Mouse (Mus musculus) heart, embryonic 14.5 days (tissue): ENCODE measurements around the gene Gpn1. TPM values are rescaled to one million over a fixed set of nuclear protein-coding genes. Genes with fewer than 3 reads are reported as not detected.
A peak's percentile ranks its signal among the peaks of the same experiment; 100 is the strongest.

Experiments
- ATAC-seq: fragments of 200-750 bp; cut with Nextera tagmentation; 2 replicates; pipeline ENCODE4 v1.8.0; 2017; ENCODE audit warnings: low read depth, moderate TSS enrichment; ENCODE audit not compliant: insufficient number of reproducible peaks, insufficient read depth, low FRiP score
- H3K27ac ChIP-seq, 2 experiments: fragments of 200-500 bp in 1 of 2; fragments of 300-500 bp in 1 of 2; sonication (generic) in 1 of 2; replicated peaks in 1 of 2; 2 replicates each; pipeline ENCODE4 v1.5.1; 2012 to 2014; ENCODE audit warnings: low read depth in 2 of 2, low read length in 2 of 2, control low read depth in 1 of 2, mild to moderate bottlenecking in 1 of 2, mixed read lengths in 1 of 2; ENCODE audit not compliant: control insufficient read depth in 1 of 2, insufficient read depth in 1 of 2
- H3K27me3 ChIP-seq: fragments of 300-500 bp; sonication (generic); 2 replicates; pipeline ENCODE4 v1.6.1; 2014; ENCODE audit warnings: mild to moderate bottlenecking, low read length, control low read depth; ENCODE audit not compliant: control insufficient read depth, insufficient read depth
- H3K36me3 ChIP-seq: fragments of 300-500 bp; sonication (generic); 2 replicates; pipeline ENCODE4 v1.6.1; 2014; ENCODE audit warnings: mild to moderate bottlenecking, control low read depth, low read length, mixed read lengths; ENCODE audit not compliant: control insufficient read depth, insufficient read depth
- H3K4me1 ChIP-seq, 2 experiments: fragments of 200-500 bp in 1 of 2; fragments of 300-500 bp in 1 of 2; sonication (generic) in 1 of 2; 2 replicates each; pipeline ENCODE4 v1.6.1; 2012 to 2014; ENCODE audit warnings: low read length in 2 of 2, control low read depth in 1 of 2, mixed read lengths in 1 of 2; ENCODE audit not compliant: control insufficient read depth in 2 of 2, insufficient read depth in 2 of 2
- H3K4me2 ChIP-seq: fragments of 300-500 bp; sonication (generic); 2 replicates; pipeline ENCODE4 v1.6.1; 2014; ENCODE audit warnings: mild to moderate bottlenecking, low read length
- H3K4me3 ChIP-seq, 2 experiments: fragments of 200-500 bp in 1 of 2; fragments of 300-500 bp in 1 of 2; sonication (generic) in 1 of 2; 2 replicates each; pipeline ENCODE4 v1.5.1; 2012 to 2014; ENCODE audit warnings: low read length in 2 of 2, mild to moderate bottlenecking in 2 of 2, control low read depth in 1 of 2, low read depth in 1 of 2, moderate library complexity in 1 of 2; ENCODE audit not compliant: control insufficient read depth in 1 of 2, insufficient read depth in 1 of 2
- H3K9ac ChIP-seq: fragments of 300-500 bp; sonication (generic); 2 replicates; pipeline ENCODE4 v1.6.1; 2014; ENCODE audit warnings: mild to moderate bottlenecking, low read length
- H3K9me3 ChIP-seq: fragments of 300-500 bp; sonication (generic); 2 replicates; pipeline ENCODE4 v1.6.1; 2016; ENCODE audit warnings: low read length, control low read depth; ENCODE audit not compliant: control insufficient read depth
- WGBS: fragments of 180-500 bp; shearing (Covaris S2); extraction: QIAGEN DNeasy Blood & Tissue Kit; methylation state at CpG from one replicate; pipeline ENCODE4 v1.1.7; 2014; 5-methylcytosine and 5-hydroxymethylcytosine counted together
- polyA plus RNA-seq: library from polyadenylated mRNA; unstranded; fragments of >200 nt; fragmentation: Nextera tagmentation; extraction: Ambion mirVana; gene quantifications from 2 replicates; pipeline ENCODE4 v1.2.1, GENCODE M21; 2014

Gpn1 gene
- polyA plus RNA-seq, 1 experiment from 2014 or later: 37.9 TPM

DNA sequence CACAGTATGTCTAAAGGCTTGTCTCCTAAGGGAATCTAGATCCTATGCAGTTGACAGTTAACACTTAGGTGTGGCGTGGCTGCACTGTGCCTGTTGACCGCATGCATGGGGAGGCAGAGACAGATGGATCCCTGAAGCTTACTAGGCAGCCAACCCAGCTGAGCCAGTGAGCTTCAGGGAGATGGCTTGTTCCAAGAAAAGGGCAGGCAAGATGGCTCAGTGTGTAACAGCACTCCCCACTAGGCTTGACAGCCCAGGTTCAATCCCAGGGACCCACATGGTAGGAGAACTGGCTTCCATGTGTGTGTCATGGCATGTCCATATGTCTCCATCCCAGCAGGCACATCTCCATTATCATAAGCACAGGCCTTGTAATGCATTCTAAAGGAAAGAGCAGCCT lies 65.8 kb downstream of the Gpn1 start:
- Histone ChIP-seq H3K4me2 (no peak overlapping the region), H3K27ac (no peak overlapping the region), H3K4me3 (no peak overlapping the region), H3K36me3 (peaks cover 39% of the 10 kb centered on the region), H3K9me3 (no peaks in the 10 kb centered on the region), H3K27me3 (no peaks in the 10 kb centered on the region), H3K9ac (no peak overlapping the region), H3K4me1 (peaks cover 20 to 23% of the 10 kb centered on the region in 2 experiments)
- 98% methylated on average over 2 of the region's 2 CpGs for WGBS
- ATAC-seq: no peak

- H3K36me3 ChIP-seq: peaks cover 25% of the 10 kb centered on the region
- H3K27ac ChIP-seq: peak overlapping the region; percentile 59 to 61; a peak in 3 of 4 replicates
- H3K4me2 ChIP-seq: no peak overlapping the region
- H3K27me3 ChIP-seq: no peaks in the 10 kb centered on the region
- H3K9me3 ChIP-seq: no peaks in the 10 kb centered on the region
- H3K4me1 ChIP-seq: peaks cover 21 to 24% of the 10 kb centered on the region in 2 experiments
- 65% methylated on average over 7 of the region's 7 CpGs for WGBS
- H3K9ac ChIP-seq: no peak overlapping the region
- H3K4me3 ChIP-seq: no peak overlapping the region
- ATAC-seq: no peak
Observed at GRCm38 (mm10) chr5:31562036-31562666, 67.6 kb downstream of the Gpn1 start.

Other genes starting within 250 kb of the Gpn1 start
- 4.8 and 5.4 TPM in 2 replicates for gene Krtcap3, start 243.1 kb upstream of the Gpn1 start, polyA plus RNA-seq
- gene Ift172, start 203.6 kb upstream of the Gpn1 start, polyA plus RNA-seq: 22.3 and 28.5 TPM in 2 replicates
- 21.7 and 22.8 TPM in 2 replicates for gene Fndc4, start 198.7 kb upstream of the Gpn1 start, polyA plus RNA-seq
- gene Gckr, start 197.3 kb upstream of the Gpn1 start, polyA plus RNA-seq: not detected in 2 replicates
- gene Zfp512, start 42.3 kb upstream of the Gpn1 start, polyA plus RNA-seq: 32.7 and 34.4 TPM in 2 replicates
- not detected in 2 replicates for gene 4930548H24Rik, start 9.0 kb upstream of the Gpn1 start, polyA plus RNA-seq
- gene Slc4a1ap, start 32.3 kb downstream of the Gpn1 start, polyA plus RNA-seq: 17.6 and 19.5 TPM in 2 replicates
- 16.7 and 16.9 TPM in 2 replicates for gene Supt7l, start 33.1 kb downstream of the Gpn1 start, polyA plus RNA-seq
- gene Mrpl33, start 102.2 kb downstream of the Gpn1 start, polyA plus RNA-seq: 435 and 456 TPM in 2 replicates
- 3.6 and 4.5 TPM in 2 replicates for gene Rbks, start 202.9 kb downstream of the Gpn1 start, polyA plus RNA-seq
- 37.3 and 47.8 TPM in 2 replicates for gene Babam2, start 202.9 kb downstream of the Gpn1 start, polyA plus RNA-seq